Mouse (Mus musculus) liver, embryonic 14.5 days (tissue): Measurements from ENCODE around the gene Gm14151.
"Not testable (repeated sequence)": the region's sequence is repeated elsewhere in the genome, so short reads cannot be mapped to it uniquely, and the experiment has no call there.

Source experiments
- CTCF ChIP-seq: IDR thresholded peaks from 2 replicates; pipeline ENCODE4 v1.5.1; 2016; ENCODE audit warnings: antibody characterized with exemption, low read depth, control low read depth
- EP300 ChIP-seq: IDR thresholded peaks from 2 replicates; pipeline ENCODE4 v1.6.1; 2016; ENCODE audit warnings: antibody characterized with exemption, low read depth

DNA sequence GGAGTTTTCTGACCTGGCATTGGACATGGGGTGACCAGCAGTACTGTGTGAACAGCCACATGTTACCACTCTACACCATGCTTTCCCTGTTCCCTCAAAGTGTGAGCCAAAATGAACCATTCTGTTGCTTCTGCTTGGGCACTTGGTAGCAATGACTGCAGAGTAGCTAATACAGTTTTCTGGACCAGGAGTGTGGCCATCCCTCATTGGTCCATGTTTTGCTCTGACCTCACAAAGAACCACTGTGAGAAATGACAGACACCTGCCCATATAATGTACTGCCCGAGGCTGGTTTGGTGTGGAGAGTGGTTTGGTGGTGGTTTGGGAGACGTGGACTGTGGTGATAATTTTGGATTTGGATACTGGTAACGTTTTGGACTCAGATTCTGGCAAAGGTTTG is 5.8 kb upstream of the Gm14151 start, which contains the start of gene Gm14147:
- not testable (repeated sequence) for TF ChIP-seq CTCF, EP300
